Mouse (Mus musculus) liver (tissue): Measurements from ENCODE around the gene Slx4ip.

Source experiments
- DNase-seq: peaks from one replicate; pipeline ENCODE4 v3.0.0-alpha.2; 2020; ENCODE audit warnings: mixed read lengths

The Slx4ip gene

DNA sequence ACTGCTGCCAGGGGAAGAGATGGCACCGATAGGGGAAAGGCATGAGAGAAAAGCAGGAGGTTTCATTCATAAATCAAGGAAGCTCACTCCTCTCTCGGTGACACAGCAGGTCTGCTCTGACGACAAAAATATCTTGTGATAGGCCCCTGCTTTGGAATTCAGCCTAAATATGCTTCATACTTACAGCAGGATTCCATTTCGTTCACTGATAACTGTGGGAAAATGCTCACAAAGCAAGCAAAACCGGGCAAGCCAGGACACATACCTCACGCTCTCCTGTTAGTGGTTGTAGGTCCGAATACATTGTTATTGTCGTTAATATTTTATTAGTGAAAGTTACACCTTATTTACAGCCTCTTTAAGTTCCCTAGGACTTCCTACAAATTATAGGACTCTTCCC is 216.9 kb downstream of the Slx4ip start:
- no peak for DNase-seq

DNA sequence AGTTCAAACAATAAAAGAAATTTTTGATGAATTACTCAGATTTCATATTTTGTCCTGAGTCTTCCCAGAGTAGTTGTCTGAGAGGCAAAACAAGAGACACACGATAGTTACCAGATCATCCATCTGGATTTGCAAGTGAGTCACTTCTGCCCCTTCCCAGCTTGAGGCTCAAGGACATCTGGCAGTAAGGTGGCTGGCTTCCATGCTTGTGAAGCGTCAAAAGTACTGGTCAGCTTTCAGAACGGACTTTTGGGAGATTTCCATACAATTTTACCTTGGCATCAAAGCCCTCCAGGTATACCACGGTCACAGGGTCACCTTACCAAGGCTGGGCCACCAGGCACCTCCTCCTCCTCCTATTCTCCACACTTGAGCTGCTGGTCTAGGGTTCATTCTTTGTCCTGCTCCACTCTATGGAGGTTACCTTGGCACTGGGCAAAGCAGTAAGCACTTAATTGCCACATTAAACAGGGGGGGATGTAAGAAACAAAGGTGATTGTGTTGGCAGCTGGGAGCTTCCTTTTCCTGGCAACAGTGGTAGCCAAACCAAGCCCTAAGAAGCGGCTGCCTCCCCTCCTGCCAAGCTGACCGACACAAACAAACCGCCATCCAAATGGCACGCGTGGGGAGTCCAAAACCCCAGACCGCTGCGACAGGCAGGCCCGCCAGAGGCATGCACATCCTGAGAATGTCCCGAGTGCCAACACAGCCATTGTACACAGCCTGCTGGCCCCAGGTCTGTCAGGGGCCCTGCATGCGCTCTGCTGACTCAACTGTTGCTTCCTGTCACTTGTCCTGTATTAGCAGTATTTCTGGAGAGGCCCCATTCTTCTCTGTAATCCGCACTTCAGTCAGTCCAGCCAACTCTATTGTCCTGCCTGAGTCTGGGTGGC is 218.5 kb downstream of the Slx4ip start:
- no peak for DNase-seq

DNA sequence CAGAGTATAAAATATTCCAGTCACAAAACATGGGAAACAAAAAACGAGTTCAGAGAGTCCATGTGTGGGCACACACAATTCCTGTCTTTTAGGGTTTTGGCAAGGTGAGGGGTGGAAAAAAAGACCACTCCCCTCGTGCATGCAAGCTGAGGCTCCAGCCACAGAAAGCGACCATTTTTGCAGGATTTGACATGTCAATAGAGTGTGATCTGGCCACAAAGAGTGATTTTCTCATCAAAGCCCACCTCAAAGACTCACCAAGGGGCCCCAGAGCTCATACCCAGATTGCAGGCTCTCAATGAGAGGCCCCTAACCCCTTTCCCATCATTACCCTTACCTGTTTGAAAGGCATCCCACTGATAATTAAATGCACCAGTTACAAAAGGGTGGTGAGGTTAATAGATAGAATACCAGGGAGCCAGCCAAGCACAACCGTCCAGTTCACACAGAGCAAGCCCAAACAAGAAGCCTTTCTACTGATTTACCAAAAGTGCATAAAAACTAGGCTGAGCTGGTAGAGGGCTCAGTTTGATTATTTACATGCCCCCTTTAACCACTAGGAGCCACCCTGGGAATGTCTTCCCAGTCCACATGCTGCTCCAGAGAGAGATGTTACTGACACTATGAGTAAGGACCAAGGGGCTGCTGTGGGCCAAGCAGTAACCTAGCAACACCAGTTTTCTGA is 219.3 kb downstream of the Slx4ip start:
- no peak for DNase-seq

DNA sequence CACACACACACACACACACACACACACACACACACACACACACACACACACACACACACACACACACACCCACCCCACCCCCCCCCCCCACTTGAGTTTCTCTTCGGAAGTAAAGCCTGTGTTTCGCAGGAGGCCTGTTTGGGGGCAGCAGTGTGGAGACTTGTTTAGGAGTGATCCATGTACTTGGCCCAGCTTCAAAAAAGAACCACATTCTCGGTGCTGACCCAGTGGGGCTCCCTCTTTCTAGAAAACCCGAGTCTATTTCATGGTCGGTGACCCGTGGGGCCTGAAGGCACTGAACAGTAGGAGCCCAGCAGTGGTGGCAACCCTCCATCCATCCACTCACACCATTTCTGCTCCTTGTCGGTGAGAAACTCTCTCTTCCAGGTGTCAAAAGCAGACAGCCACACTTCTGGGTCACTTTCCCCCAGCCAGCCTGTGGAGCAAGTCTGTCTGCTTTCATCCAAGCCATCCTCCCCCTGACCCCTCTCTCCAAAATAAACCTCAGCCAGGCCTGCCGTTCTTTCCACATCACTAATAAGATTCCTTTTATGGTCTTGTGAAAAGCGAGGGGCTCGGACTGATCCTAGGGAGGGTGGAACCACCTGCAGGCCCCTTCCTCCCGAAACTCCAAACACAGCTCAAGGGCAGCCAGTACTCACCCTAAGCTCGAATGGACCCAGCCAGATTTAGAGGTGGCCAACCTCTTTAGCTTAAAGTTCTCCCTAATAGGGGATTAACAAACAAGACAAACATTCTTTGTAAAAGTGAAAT is 222.5 kb downstream of the Slx4ip start:
- no peak for DNase-seq

DNA sequence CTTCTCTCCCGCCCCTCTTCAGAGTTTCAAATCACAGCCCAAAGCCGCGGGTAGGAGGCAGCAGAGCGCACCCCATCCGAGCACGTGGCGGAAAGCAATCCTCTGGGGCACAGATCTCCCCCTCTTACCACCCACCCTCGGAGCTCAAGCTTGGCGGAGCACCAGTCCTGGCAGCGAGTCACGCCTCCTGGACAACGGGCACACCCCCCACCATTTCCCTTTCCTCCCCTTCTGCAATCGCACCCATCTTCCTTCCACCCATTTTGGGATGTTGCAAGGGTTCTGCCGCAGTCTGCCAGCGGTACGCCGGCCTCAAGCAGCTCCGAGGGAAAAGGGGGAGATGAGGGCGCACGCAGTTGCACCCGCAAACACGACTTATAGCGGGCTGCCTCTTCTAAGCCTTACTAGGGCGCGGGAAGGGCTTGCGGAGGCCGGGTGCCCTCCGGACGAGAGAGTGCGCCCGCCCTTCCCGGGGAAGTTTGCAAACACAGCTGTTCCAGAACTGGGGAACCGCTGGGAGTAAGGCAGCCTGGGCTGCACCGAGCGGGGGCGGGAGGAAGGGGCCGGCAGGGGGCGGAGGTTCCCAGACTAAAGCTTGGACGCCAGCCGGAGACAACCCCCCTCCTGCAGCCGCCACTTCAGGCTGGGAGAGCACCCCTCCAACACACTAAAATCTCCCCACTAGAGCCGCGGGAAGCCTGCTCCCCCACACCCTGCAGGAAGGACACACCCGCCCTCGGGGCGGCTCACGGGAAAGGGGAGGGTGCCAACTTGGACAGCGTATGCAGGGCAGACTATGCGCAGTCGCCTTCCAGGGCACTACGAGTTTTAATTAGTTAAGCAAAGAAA is 223.5 kb downstream of the Slx4ip start:
- peak; percentile 59 for DNase-seq

DNA sequence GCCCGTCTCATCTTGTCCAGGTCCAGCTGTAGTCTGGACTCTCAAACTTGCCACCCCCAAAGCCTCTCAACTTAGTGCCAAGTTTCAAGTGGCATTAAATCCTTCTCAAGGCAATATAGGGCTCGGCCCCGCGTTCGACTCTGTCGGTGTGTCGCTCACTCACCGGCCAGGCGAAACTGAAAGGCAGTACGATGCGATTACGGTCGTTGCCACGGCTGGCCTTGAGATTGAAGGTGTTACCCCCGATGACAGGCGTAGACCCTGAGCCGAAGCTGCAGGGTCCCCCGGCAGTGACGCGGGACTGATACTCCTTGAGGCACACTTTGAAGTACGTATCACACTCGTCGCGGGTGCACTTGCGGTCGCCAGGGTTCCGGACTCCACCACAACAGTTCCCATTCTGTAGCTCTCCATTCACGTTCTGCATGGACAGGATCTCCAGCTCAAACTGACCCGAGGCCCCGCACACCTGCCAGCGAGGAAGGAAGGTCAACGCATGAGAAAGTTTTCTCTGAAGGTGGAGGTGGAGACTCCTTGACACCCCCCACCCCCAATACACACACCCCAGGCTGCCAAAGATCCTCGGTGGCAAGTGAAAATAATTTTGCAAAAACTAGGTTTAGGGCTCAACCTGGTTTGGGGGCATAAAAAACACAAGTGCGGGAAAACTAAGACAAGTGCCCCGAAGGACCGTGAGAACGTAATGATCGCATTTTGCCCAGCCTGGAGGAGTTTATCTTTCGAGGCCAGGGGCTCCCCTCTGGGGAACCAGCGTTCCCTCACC is 224.4 kb downstream of the Slx4ip start:
- no peak for DNase-seq

DNA sequence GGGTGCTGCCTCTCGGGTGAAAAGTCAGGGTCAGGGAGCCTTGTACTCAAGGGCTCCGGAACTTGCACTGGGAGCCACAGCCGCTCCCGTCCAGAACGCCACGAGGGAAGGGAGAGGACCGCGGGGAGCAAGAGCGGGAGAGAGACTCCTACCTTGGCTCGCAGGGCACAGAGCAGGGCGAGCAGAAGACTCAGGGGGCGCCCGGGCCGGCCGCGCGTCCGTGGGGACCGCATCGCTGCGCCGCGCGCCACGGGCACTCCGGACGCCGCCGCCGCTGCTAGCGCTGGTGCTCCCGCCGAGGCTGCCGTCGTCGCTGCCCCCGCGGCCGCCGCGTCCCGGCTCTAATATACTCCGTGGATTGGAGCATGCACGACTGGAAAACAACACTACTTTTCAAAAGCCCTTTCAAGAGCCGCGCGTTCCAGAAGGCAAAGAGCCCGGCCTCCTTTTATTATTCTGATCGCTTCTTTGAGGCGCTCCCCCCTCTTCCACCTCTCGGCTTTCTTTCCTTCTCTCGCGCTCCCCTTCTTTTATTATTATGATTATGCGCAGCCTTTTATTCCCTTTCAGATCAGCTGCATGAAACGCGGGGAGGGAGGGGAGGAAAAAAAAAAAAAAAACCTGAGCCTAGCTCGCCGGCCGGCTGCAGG is 225.1 kb downstream of the Slx4ip start, which contains the start of gene Jag1:
Jag1 (minus strand) TSS at position 620 of the 650 bp plus-strand sequence.
- no peak for DNase-seq

DNA sequence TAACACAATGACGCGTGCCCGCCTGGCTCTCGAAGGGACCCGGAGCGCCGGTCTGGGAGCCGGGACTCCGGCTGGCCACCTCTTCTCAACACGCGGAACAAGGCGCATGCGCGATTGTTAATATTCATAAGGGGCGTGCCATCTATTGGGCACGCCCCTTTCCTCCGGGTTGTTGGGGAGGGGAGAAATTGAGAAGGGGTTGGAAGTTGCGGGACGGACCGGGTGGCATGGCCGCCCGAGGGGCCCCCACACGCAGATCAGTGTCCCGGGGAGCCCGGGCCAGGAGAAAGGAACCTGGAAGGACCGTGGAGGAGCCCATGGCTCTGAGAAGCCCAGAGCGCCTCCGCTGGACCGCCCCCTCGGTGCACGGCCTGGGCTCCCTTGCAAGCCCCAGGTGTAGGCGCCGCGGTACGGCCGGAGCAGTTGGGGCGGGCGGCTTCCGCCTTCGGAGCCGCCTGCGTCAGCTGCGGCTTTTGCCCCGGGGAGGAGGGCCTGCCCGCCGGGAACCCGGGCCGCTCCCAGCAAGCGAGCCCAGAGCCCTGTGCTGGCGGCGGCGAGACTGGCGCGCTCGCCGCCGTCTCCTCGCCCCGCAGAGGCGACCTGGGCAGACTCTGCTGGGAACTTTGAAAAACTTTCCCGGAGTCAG is 225.8 kb downstream of the Slx4ip start:
- DNase-seq = peak; percentile 84

DNA sequence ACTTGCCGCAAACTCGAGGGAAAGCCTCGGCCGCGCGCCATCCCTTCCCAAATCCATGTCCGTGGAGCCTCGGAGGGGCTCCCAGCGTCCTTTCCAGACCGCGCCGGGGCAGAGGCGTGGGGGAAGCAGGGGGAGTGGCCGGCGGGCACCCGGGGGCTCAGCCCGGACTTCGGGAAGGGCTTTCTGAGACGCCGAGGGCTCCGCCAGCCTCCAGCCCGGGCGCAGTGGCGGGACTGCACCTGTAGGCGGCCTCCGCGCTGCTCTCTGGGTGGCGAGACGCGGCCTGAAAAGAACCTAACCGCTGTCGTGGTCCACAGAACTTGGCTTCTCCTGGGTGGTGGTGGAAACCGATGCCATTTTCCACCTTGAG is 226.3 kb downstream of the Slx4ip start:
- peak; percentile 78 for DNase-seq
